In genomic region chr2:33919934-33920615, GRCm38 (mm10) we compare ENCODE assay signal across 9 mouse cellular contexts. TPM values are rescaled to one million over a fixed set of nuclear protein-coding genes. Genes with fewer than 3 reads are reported as not detected.
DNase-seq lines count a peak whose midpoint lies in the region; ATAC-seq lines count a peak whose summit lies in the region.
"Had no signal": no experiment of that assay in that cellular context is flagged by ENCODE, and none has a peak within 500 bp of the region (broad histone marks: within the 10 kb centered on the region; RNA-seq: fewer than 3 reads in every experiment).

No protein-coding gene starts in this region.

- WGBS in liver, embryonic 11.5 days, result 35% methylated on average over 22 of the region's 22 CpGs
- 23% methylated on average over 22 of the region's 22 CpGs for WGBS in heart, embryonic 15.5 days
- 15% methylated on average over 22 of the region's 22 CpGs for WGBS in stomach, embryonic 14.5 days

- no peak for ATAC-seq in liver, embryonic 11.5 days (replicated peaks; ENCODE audit: low FRiP score)
- peak; percentile 27; the same call in 1 of the 2 replicates for ATAC-seq in heart, embryonic 15.5 days (replicated peaks; ENCODE audit: insufficient number of reproducible peaks, insufficient read depth, low FRiP score, low read depth)
- ATAC-seq in stomach, embryonic 14.5 days (ENCODE audit: insufficient number of reproducible peaks, insufficient read depth, low FRiP score, low read depth), result peak; percentile 53; the same call in 1 of the 2 replicates

- no peak overlapping the region; the same call in 1 of the 2 replicates for H3K4me2 ChIP-seq in liver, embryonic 11.5 days
- H3K4me2 ChIP-seq in heart, embryonic 15.5 days, result peak overlapping the region; percentile 45
- H3K4me2 ChIP-seq in stomach, embryonic 14.5 days (replicated peaks; ENCODE audit: low read depth, low read length), result peak overlapping the region; percentile 27; the same call in 1 of the 2 replicates

- peak; percentile 22 for DNase-seq in liver
- no peak for DNase-seq in liver, embryonic 11.5 days (ENCODE audit: low spot score)
- peak; percentile 4 to 19 for DNase-seq in kidney, postnatal 36 days
- no peak for DNase-seq in cerebellum, adult 8-10 months
- no peak for DNase-seq in thymus, postnatal 10 days (ENCODE audit: low spot score in 2 of 2)
- DNase-seq in cerebellum, postnatal 14 days, result no peak

- no peaks in the 10 kb centered on the region for H3K4me1 ChIP-seq in liver, embryonic 11.5 days (replicated peaks; ENCODE audit: control insufficient read depth, insufficient read depth, low read length)
- peaks cover 10% of the 10 kb centered on the region for H3K4me1 ChIP-seq in heart, embryonic 15.5 days (replicated peaks)
- H3K4me1 ChIP-seq in stomach, embryonic 14.5 days (ENCODE audit: control insufficient read depth, insufficient read depth, low read length), result peaks cover 14% of the 10 kb centered on the region

- no peak overlapping the region for H3K27ac ChIP-seq in liver, embryonic 11.5 days (ENCODE audit: low read depth, low read length)
- no peak overlapping the region for H3K27ac ChIP-seq in heart, embryonic 15.5 days
- peak overlapping the region; percentile 39 for H3K27ac ChIP-seq in stomach, embryonic 14.5 days (ENCODE audit: low read length)

- peaks cover 17% of the 10 kb centered on the region for H3K27me3 ChIP-seq in liver, embryonic 11.5 days (replicated peaks; ENCODE audit: control insufficient read depth, insufficient read depth, low read length)
- peaks cover 44% of the 10 kb centered on the region for H3K27me3 ChIP-seq in heart, embryonic 15.5 days
- H3K27me3 ChIP-seq in stomach, embryonic 14.5 days (ENCODE audit: control insufficient read depth, insufficient read depth, low read length), result no peaks in the 10 kb centered on the region

- no peaks in the 10 kb centered on the region for H3K36me3 ChIP-seq in liver, embryonic 11.5 days (ENCODE audit: control insufficient read depth, insufficient read depth, low read length)
- no peaks in the 10 kb centered on the region for H3K36me3 ChIP-seq in heart, embryonic 15.5 days
- no peaks in the 10 kb centered on the region for H3K36me3 ChIP-seq in stomach, embryonic 14.5 days (ENCODE audit: control insufficient read depth, insufficient read depth, low read length)

- no peak overlapping the region for H3K9ac ChIP-seq in liver, embryonic 11.5 days (ENCODE audit: low read depth, low read length)
- H3K9ac ChIP-seq in heart, embryonic 15.5 days, result no peak overlapping the region
- H3K9ac ChIP-seq in stomach, embryonic 14.5 days (replicated peaks; ENCODE audit: low read depth, low read length), result no peak overlapping the region

- H3K9me3 ChIP-seq in liver, embryonic 11.5 days (ENCODE audit: control insufficient read depth, low read length), result no peaks in the 10 kb centered on the region
- H3K9me3 ChIP-seq in heart, embryonic 15.5 days (replicated peaks), result no peaks in the 10 kb centered on the region
- H3K9me3 ChIP-seq in stomach, embryonic 14.5 days (ENCODE audit: control insufficient read depth, low read depth, low read length), result no peaks in the 10 kb centered on the region

- H3K4me3 ChIP-seq in liver, embryonic 11.5 days (ENCODE audit: low read depth, low read length), result no peak overlapping the region
- H3K4me3 ChIP-seq in heart, embryonic 15.5 days, result 0 out of 2 replicates have a peak overlapping the region, but pooled peaks have one; percentile 13
- no peak overlapping the region for H3K4me3 ChIP-seq in stomach, embryonic 14.5 days (ENCODE audit: low read depth, low read length)
- H3K4me3 ChIP-seq: erythroblast, embryonic 14.5 days had no signal

RNA-seq across cellular contexts. Expression of gene Mvb12b, which starts 32.3 kb away (rescaled TPM):
- 17.7 and 18.3 TPM in 2 replicates for polyA plus RNA-seq in liver, embryonic 11.5 days (2014; fragmentation: Nextera tagmentation; extraction: Ambion mirVana)
- polyA plus RNA-seq in heart, embryonic 15.5 days (2015; fragmentation: Nextera tagmentation; extraction: Ambion mirVana), result 12.7 and 15.7 TPM in 2 replicates
- polyA plus RNA-seq in stomach, embryonic 14.5 days (2014; fragmentation: Nextera tagmentation; extraction: Ambion mirVana), result 20.4 and 20.7 TPM in 2 replicates

Comparison
In these comparisons a context has a peak if more than half of its experiments do, and no peak if none do; other contexts are left out.
1. DNase-seq: peak in liver (single experiment) and kidney, postnatal 36 days (2 of 2); none in liver, embryonic 11.5 days (single experiment), cerebellum, adult 8-10 months (single experiment), thymus, postnatal 10 days (0 of 2) and cerebellum, postnatal 14 days (0 of 2).